Mouse (Mus musculus): ENCODE data around the gene Ak1. TPM values are rescaled to one million over a fixed set of nuclear protein-coding genes. Genes with fewer than 3 reads are reported as not detected.

Gene Ak1
- polyA plus RNA-seq, 1 experiment from 2014 or later: 22.8 TPM

- Histone ChIP-seq H3K4me3 (ENCODE audit: low read depth, low read length) (peak overlapping the region; percentile 20; the same call in 1 of the 2 replicates), H3K4me2 (ENCODE audit: low read length) (peak overlapping the region; percentile 39), H3K4me1 (replicated peaks; ENCODE audit: control insufficient read depth, insufficient read depth, low read length) (peaks cover 9% of the 10 kb centered on the region; the same call in 1 of the 2 replicates), H3K9me3 (ENCODE audit: control insufficient read depth, low read length) (no peaks in the 10 kb centered on the region), H3K27ac (ENCODE audit: low read depth) (no peak overlapping the region), H3K27me3 (replicated peaks; ENCODE audit: control insufficient read depth, insufficient read depth, low read length) (peaks cover 21% of the 10 kb centered on the region), H3K9ac (ENCODE audit: low read length) (no peak overlapping the region), H3K36me3 (ENCODE audit: control insufficient read depth, insufficient read depth, low read length) (no peaks in the 10 kb centered on the region)
- WGBS: 39% methylated on average over 19 of the region's 19 CpGs
- no peak for ATAC-seq (replicated peaks; ENCODE audit: low FRiP score, low TSS enrichment, low read depth)
- peak; percentile 75 for DNase-seq (ENCODE audit: low spot score)
Observed at GRCm38 (mm10) chr2:32581450-32582095, 40.0 kb upstream of the Ak1 start.

- Histone ChIP-seq H3K4me2 (ENCODE audit: low read length) (peak overlapping the region; percentile 59), H3K4me1 (replicated peaks; ENCODE audit: control insufficient read depth, insufficient read depth, low read length) (peaks cover 17% of the 10 kb centered on the region), H3K9ac (ENCODE audit: low read length) (peak overlapping the region; percentile 4; the same call in 1 of the 2 replicates), H3K27ac (ENCODE audit: low read depth) (no peak overlapping the region), H3K4me3 (ENCODE audit: low read depth, low read length) (peak overlapping the region; percentile 20; the same call in 1 of the 2 replicates), H3K9me3 (ENCODE audit: control insufficient read depth, low read length) (no peaks in the 10 kb centered on the region), H3K27me3 (replicated peaks; ENCODE audit: control insufficient read depth, insufficient read depth, low read length) (peaks cover 16% of the 10 kb centered on the region), H3K36me3 (ENCODE audit: control insufficient read depth, insufficient read depth, low read length) (no peaks in the 10 kb centered on the region)
- 12% methylated on average over 37 of the region's 37 CpGs for WGBS
- ATAC-seq (replicated peaks; ENCODE audit: low FRiP score, low TSS enrichment, low read depth) (peak; percentile 56), DNase-seq (ENCODE audit: low spot score) (peak; percentile 87)
Observed at GRCm38 (mm10) chr2:32582830-32583799, 38.4 kb upstream of the Ak1 start.

GRCm38 (mm10) chr2:32585149-32585714 is 36.3 kb upstream of the Ak1 start:
- Histone ChIP-seq H3K27ac (ENCODE audit: low read depth) (no peak overlapping the region), H3K9ac (ENCODE audit: low read length) (no peak overlapping the region), H3K4me2 (ENCODE audit: low read length) (no peak overlapping the region), H3K9me3 (ENCODE audit: control insufficient read depth, low read length) (no peaks in the 10 kb centered on the region), H3K4me1 (replicated peaks; ENCODE audit: control insufficient read depth, insufficient read depth, low read length) (peaks cover 27% of the 10 kb centered on the region), H3K36me3 (ENCODE audit: control insufficient read depth, insufficient read depth, low read length) (no peaks in the 10 kb centered on the region), H3K27me3 (replicated peaks; ENCODE audit: control insufficient read depth, insufficient read depth, low read length) (no peaks in the 10 kb centered on the region), H3K4me3 (ENCODE audit: low read depth, low read length) (no peak overlapping the region)
- 79% methylated on average over 7 of the region's 7 CpGs for WGBS
- ATAC-seq (replicated peaks; ENCODE audit: low FRiP score, low TSS enrichment, low read depth) (no peak), DNase-seq (ENCODE audit: low spot score) (no peak)

GRCm38 (mm10) chr2:32586871-32587351 is 34.6 kb upstream of the Ak1 start, which contains the start of gene St6galnac4:
TSS of gene St6galnac4 (plus strand) at chr2:32587095.
- H3K9ac ChIP-seq (ENCODE audit: low read length): peak within 1 kb of the TSS; percentile 59
- H3K4me1 ChIP-seq (replicated peaks; ENCODE audit: control insufficient read depth, insufficient read depth, low read length): peaks cover 27% of the 10 kb centered on the region
- H3K27ac ChIP-seq (ENCODE audit: low read depth): peak within 1 kb of the TSS; percentile 47
- ATAC-seq (replicated peaks; ENCODE audit: low FRiP score, low TSS enrichment, low read depth) (peak; percentile 81), DNase-seq (ENCODE audit: low spot score) (peak; percentile 95)
- H3K4me2 ChIP-seq (ENCODE audit: low read length): peak within 1 kb of the TSS; percentile 77
- H3K36me3 ChIP-seq (ENCODE audit: control insufficient read depth, insufficient read depth, low read length): no peaks in the 10 kb centered on the region
- peak within 1 kb of the TSS; percentile 58 for H3K4me3 ChIP-seq (ENCODE audit: low read depth, low read length)
- under 1% methylated on average over 36 of the region's 38 CpGs for WGBS
- H3K27me3 ChIP-seq (replicated peaks; ENCODE audit: control insufficient read depth, insufficient read depth, low read length): no peaks in the 10 kb centered on the region
- H3K9me3 ChIP-seq (ENCODE audit: control insufficient read depth, low read length): no peaks in the 10 kb centered on the region

GRCm38 (mm10) chr2:32587731-32588321 is 33.7 kb upstream of the Ak1 start:
- H3K4me2 ChIP-seq (ENCODE audit: low read length): peak overlapping the region; percentile 77
- no peak overlapping the region; the same call in 1 of the 2 replicates for H3K27ac ChIP-seq (ENCODE audit: low read depth)
- ATAC-seq (replicated peaks; ENCODE audit: low FRiP score, low TSS enrichment, low read depth) (no peak), DNase-seq (ENCODE audit: low spot score) (no peak)
- H3K27me3 ChIP-seq (replicated peaks; ENCODE audit: control insufficient read depth, insufficient read depth, low read length): no peaks in the 10 kb centered on the region
- peak overlapping the region; percentile 59 for H3K9ac ChIP-seq (ENCODE audit: low read length)
- H3K36me3 ChIP-seq (ENCODE audit: control insufficient read depth, insufficient read depth, low read length): no peaks in the 10 kb centered on the region
- H3K4me3 ChIP-seq (ENCODE audit: low read depth, low read length): peak overlapping the region; percentile 58
- WGBS: 30% methylated on average over 9 of the region's 9 CpGs
- no peaks in the 10 kb centered on the region for H3K9me3 ChIP-seq (ENCODE audit: control insufficient read depth, low read length)
- peaks cover 26% of the 10 kb centered on the region for H3K4me1 ChIP-seq (replicated peaks; ENCODE audit: control insufficient read depth, insufficient read depth, low read length)

GRCm38 (mm10) chr2:32589213-32589795 is 32.3 kb upstream of the Ak1 start:
- 67% methylated on average over 11 of the region's 11 CpGs for WGBS

GRCm38 (mm10) chr2:32590224-32590623 is 31.3 kb upstream of the Ak1 start:
- ATAC-seq (replicated peaks; ENCODE audit: low FRiP score, low TSS enrichment, low read depth) (no peak), DNase-seq (ENCODE audit: low spot score) (no peak)
- no peaks in the 10 kb centered on the region for H3K27me3 ChIP-seq (replicated peaks; ENCODE audit: control insufficient read depth, insufficient read depth, low read length)
- peaks cover 20% of the 10 kb centered on the region for H3K4me1 ChIP-seq (replicated peaks; ENCODE audit: control insufficient read depth, insufficient read depth, low read length)
- peaks cover 13% of the 10 kb centered on the region; the same call in 1 of the 2 replicates for H3K36me3 ChIP-seq (ENCODE audit: control insufficient read depth, insufficient read depth, low read length)
- H3K4me3 ChIP-seq (ENCODE audit: low read depth, low read length): no peak overlapping the region
- 78% methylated on average over 10 of the region's 10 CpGs for WGBS
- H3K4me2 ChIP-seq (ENCODE audit: low read length): no peak overlapping the region
- H3K27ac ChIP-seq (ENCODE audit: low read depth): no peak overlapping the region
- H3K9me3 ChIP-seq (ENCODE audit: control insufficient read depth, low read length): no peaks in the 10 kb centered on the region
- H3K9ac ChIP-seq (ENCODE audit: low read length): no peak overlapping the region

More at GRCm38 (mm10) chr2:32589213-32589795, 32.3 kb upstream of the Ak1 start:
- H3K27ac ChIP-seq (ENCODE audit: low read depth): no peak overlapping the region
- H3K9me3 ChIP-seq (ENCODE audit: control insufficient read depth, low read length): no peaks in the 10 kb centered on the region
- H3K4me1 ChIP-seq (replicated peaks; ENCODE audit: control insufficient read depth, insufficient read depth, low read length): peaks cover 20% of the 10 kb centered on the region
- no peak for DNase-seq (ENCODE audit: low spot score)
- H3K9ac ChIP-seq (ENCODE audit: low read length): no peak overlapping the region
- no peak overlapping the region for H3K4me3 ChIP-seq (ENCODE audit: low read depth, low read length)
- H3K4me2 ChIP-seq (ENCODE audit: low read length): no peak overlapping the region
- H3K27me3 ChIP-seq (replicated peaks; ENCODE audit: control insufficient read depth, insufficient read depth, low read length): no peaks in the 10 kb centered on the region
- no peak for ATAC-seq (replicated peaks; ENCODE audit: low FRiP score, low TSS enrichment, low read depth)
- H3K36me3 ChIP-seq (ENCODE audit: control insufficient read depth, insufficient read depth, low read length): peaks cover 4% of the 10 kb centered on the region; the same call in 1 of the 2 replicates
